Mouse (Mus musculus) megakaryocyte, embryonic 14.5 days (primary cell): ENCODE data around the gene Tada1.

Experiments used
- FLI1 ChIP-seq: IDR thresholded peaks from 2 replicates; pipeline ENCODE4 v1.6.1; 2012; ENCODE audit warnings: low read length, inconsistent platforms, mixed read lengths
- GATA1 ChIP-seq: IDR thresholded peaks from 3 replicates; pipeline ENCODE4 v1.6.1; 2012; ENCODE audit warnings: mixed read lengths, low read length, inconsistent platforms, borderline replicate concordance

DNA sequence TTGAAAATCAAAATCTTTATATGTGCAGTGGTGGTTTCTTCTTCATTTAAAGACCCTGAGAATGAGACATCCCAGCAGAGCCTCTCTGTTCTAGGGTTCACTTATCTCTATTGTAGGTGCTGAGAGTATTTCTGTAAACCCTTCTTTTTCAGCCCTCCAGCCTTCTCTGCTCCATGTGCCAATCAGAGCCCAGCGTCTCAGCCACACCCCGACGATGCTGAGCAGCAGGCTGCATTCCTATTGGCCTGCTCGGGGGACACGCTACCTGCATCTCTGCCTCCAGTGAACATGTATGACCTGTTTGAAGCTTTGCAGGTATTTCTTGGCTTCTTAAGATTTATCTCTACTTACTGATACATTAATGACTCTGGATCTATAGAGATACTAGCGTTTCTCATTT is 12.8 kb downstream of the Tada1 start:
- TF ChIP-seq GATA1 (no peak), FLI1 (no peak)
